Mouse (Mus musculus) ES-E14 (cell line): ENCODE data around the gene Sos2. TPM values are rescaled to one million over a fixed set of nuclear protein-coding genes. Genes with fewer than 3 reads are reported as not detected.

Experiments
- DNase-seq: peaks from one replicate; pipeline ENCODE4 v3.0.0-alpha.2; 2013; ENCODE audit warnings: low read depth, low spot score
- H3K27ac ChIP-seq: 2 replicates; pipeline ENCODE4 v1.5.1; 2012; ENCODE audit warnings: low read depth, mild to moderate bottlenecking, low read length, moderate library complexity, mixed read lengths; ENCODE audit not compliant: poor library complexity, insufficient read depth, severe bottlenecking
- H3K36me3 ChIP-seq: 2 replicates; pipeline ENCODE4 v1.6.1; 2012; ENCODE audit warnings: mild to moderate bottlenecking, low read length, moderate library complexity, mixed read lengths; ENCODE audit not compliant: control insufficient read depth, poor library complexity, insufficient read depth, severe bottlenecking
- H3K4me1 ChIP-seq, 2 experiments: fragments of 150-350 bp in 1 of 2; sonication (generic) in 1 of 2; 2 replicates each; pipeline ENCODE4 v1.6.1; 2012; ENCODE audit warnings: low read length in 2 of 2, mild to moderate bottlenecking in 1 of 2, mixed read lengths in 1 of 2; ENCODE audit not compliant: control insufficient read depth in 2 of 2, insufficient read depth in 2 of 2, poor library complexity in 1 of 2
- H3K4me3 ChIP-seq, 2 experiments: fragments of 150-350 bp in 1 of 2; sonication (generic) in 1 of 2; 2 replicates each; pipeline ENCODE4 v1.5.1; 2012; ENCODE audit warnings: low read length in 2 of 2, low read depth in 1 of 2, mild to moderate bottlenecking in 1 of 2, mixed read lengths in 1 of 2; ENCODE audit not compliant: insufficient read depth in 1 of 2, poor library complexity in 1 of 2, severe bottlenecking in 1 of 2
- H3K9ac ChIP-seq: 2 replicates; pipeline ENCODE4 v1.6.1; 2012; ENCODE audit warnings: low read depth, mild to moderate bottlenecking, low read length, mixed read lengths; ENCODE audit not compliant: poor library complexity, insufficient read depth, severe bottlenecking
- H3K9me3 ChIP-seq: fragments of 150-350 bp; sonication (generic); 2 replicates; pipeline ENCODE4 v1.6.1; 2012; ENCODE audit warnings: low read depth, mild to moderate bottlenecking, low read length; ENCODE audit not compliant: control insufficient read depth, insufficient read depth
- CHD2 ChIP-seq: IDR thresholded peaks from 2 replicates; pipeline ENCODE4 v1.6.1; 2014; ENCODE audit warnings: mild to moderate bottlenecking, low read depth, low read length, inconsistent platforms
- HCFC1 ChIP-seq: IDR thresholded peaks from 2 replicates; pipeline ENCODE4 v1.6.1; 2012; ENCODE audit warnings: low read length, inconsistent platforms, borderline replicate concordance; ENCODE audit not compliant: insufficient read depth
- MAFK ChIP-seq: IDR thresholded peaks from 2 replicates; pipeline ENCODE4 v1.6.1; 2014; ENCODE audit warnings: mild to moderate bottlenecking, low read depth, low read length, inconsistent platforms; ENCODE audit not compliant: insufficient read depth
- ZC3H11A ChIP-seq: IDR thresholded peaks from 2 replicates; pipeline ENCODE4 v1.6.1; 2012; ENCODE audit warnings: low read depth, mild to moderate bottlenecking, inconsistent platforms, low read length, borderline replicate concordance
- ZNF384 ChIP-seq: IDR thresholded peaks from 2 replicates; pipeline ENCODE4 v1.6.1; 2012; ENCODE audit warnings: low read depth, low read length, inconsistent platforms
- in situ Hi-C, 2 experiments: fragments of 600-800 bp; cut with MboI; formaldehyde crosslinking; loops; one replicate each; pipeline ENCODE4 v1.15.1; 2025; ENCODE audit warnings: low sequenced_read_pairs in 2 of 2, inconsistent platforms in 1 of 2; ENCODE audit not compliant: unreplicated experiment in 2 of 2
- total RNA-seq: library from RNA; depleted of rRNA; stranded (reverse); fragments of 300-350 nt; gene quantifications from 2 replicates; pipeline ENCODE4 v1.2.3, GENCODE M21; 2012

The Sos2 gene
- total RNA-seq, 1 experiment = 6.9 TPM

- Histone ChIP-seq H3K4me3 (peak overlapping the region; percentile 83 to 85), H3K4me1 (peaks cover 4 to 10% of the 10 kb centered on the region in 2 experiments; a peak in 3 of 4 replicates), H3K36me3 (peaks cover 13% of the 10 kb centered on the region), H3K9me3 (peaks cover 8% of the 10 kb centered on the region), H3K27ac (no peak overlapping the region; the same call in 1 of the 2 replicates), H3K9ac (peak overlapping the region; percentile 76)
- no peak for DNase-seq
- in situ Hi-C loops = no loop called here
- TF ChIP-seq CHD2 (no peak), ZC3H11A (no peak), MAFK (no peak), ZNF384 (no peak)
Observed at GRCm38 (mm10) chr12:69724018-69724710, 42.5 kb upstream of the Sos2 start.

DNA sequence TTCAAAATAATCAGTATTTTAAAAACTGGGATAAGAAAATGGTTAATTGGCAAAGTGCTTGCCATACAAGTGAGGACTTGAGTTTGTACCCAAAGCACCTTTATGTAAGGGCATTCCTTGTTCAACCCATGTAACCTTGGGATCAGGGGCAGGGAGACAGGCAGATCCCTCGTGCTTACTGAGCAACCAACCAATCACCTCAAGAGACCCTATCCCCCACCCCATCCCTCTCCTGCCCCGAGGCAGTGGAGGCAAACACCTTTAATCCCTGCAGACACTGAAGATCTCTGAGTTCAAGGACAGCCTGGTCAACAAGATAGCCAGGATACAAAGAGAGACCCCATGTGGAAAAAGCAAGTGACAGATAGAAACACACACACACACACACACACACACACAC lies 41.7 kb upstream of the Sos2 start:
- no peak for DNase-seq
- Histone ChIP-seq H3K36me3 (peaks cover 16% of the 10 kb centered on the region), H3K27ac (no peak overlapping the region), H3K4me1 (peaks cover 0 to 5% of the 10 kb centered on the region in 2 experiments; a peak in 2 of 4 replicates), H3K9me3 (peaks cover 9% of the 10 kb centered on the region), H3K4me3 (peak overlapping the region; percentile 83 to 85; a peak in 3 of 4 replicates), H3K9ac (0 out of 2 replicates have a peak overlapping the region, but pooled peaks have one; percentile 37)
- no peak for TF ChIP-seq ZC3H11A
- TF ChIP-seq HCFC1 = no peak
- TF ChIP-seq CHD2 = no peak
- no peak for TF ChIP-seq ZNF384
- no peak for TF ChIP-seq MAFK
- in situ Hi-C loops = no loop called here

DNA sequence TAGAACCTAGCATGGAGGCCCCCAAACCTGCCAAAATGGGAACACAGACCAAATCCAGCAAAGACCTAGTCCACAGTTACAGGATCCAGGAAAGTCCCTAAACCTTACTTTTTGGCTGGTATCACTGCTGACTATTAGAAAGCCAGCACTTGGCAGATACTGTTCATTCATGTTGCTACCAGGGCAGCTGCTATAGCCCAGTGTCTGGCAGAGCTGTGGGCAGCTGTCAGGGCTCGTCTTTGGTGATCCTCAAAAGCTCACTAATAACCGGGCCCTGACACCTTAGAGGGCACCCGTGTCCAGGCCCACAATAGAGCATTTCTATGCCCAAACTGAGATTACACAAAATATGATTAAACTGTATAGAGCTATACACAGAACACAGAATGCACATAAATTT lies 41.2 kb upstream of the Sos2 start:
- peaks cover 9% of the 10 kb centered on the region for H3K9me3 ChIP-seq
- no peak for DNase-seq
- in situ Hi-C loops = no loop called here
- peaks cover 20% of the 10 kb centered on the region for H3K36me3 ChIP-seq
- no peak overlapping the region for H3K27ac ChIP-seq
- peaks cover 0 to 5% of the 10 kb centered on the region in 2 experiments; a peak in 2 of 4 replicates for H3K4me1 ChIP-seq
- no peak overlapping the region for H3K9ac ChIP-seq
- TF ChIP-seq HCFC1 = no peak
- TF ChIP-seq ZC3H11A = no peak
- TF ChIP-seq CHD2 = no peak
- TF ChIP-seq MAFK = no peak
- no peak for TF ChIP-seq ZNF384
- H3K4me3 ChIP-seq = no peak overlapping the region

DNA sequence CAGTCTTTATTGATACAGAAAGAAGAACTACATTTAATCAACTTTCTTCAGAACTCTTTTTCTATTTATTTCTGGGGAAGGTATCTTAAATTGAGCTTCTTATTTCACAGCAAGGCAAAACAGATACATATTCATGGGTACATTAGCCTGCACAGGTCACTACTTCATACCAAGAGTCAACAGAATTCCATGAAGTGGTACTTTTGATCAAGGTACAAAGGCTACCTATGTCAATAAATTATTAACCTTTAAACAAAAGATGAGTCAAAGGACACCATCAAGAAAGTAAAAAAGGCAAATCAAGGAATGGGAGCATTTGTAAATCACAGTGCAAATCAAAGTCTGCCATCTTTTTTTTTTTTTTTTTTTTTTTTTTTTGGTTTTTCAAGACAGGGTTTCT lies 32.0 kb upstream of the Sos2 start:
- Histone ChIP-seq H3K4me1 (no peaks in the 10 kb centered on the region), H3K36me3 (peaks cover 12% of the 10 kb centered on the region), H3K27ac (no peak overlapping the region), H3K9ac (no peak overlapping the region), H3K9me3 (no peaks in the 10 kb centered on the region), H3K4me3 (no peak overlapping the region)
- DNase-seq = no peak
- TF ChIP-seq HCFC1 (no peak), ZNF384 (no peak), CHD2 (no peak), ZC3H11A (no peak)
- in situ Hi-C loops = no loop called here
